Mouse (Mus musculus) heart, adult 2 months (tissue): ENCODE measurements around the gene Ghitm. TPM values are rescaled to one million over a fixed set of nuclear protein-coding genes. Genes with fewer than 3 reads are reported as not detected.
"Not testable (repeated sequence)": the region's sequence is repeated elsewhere in the genome, so short reads cannot be mapped to it uniquely, and the experiment has no call there.

Source experiments
- DNase-seq, 2 experiments: peaks; one replicate each; pipeline ENCODE4 v3.0.0; 2021
- H3K27ac ChIP-seq: fragments of 200-600 bp; 2 replicates; pipeline ENCODE4 v1.8.1; 2022
- H3K27me3 ChIP-seq: fragments of 200-500 bp; 2 replicates; pipeline ENCODE4 v1.6.1; 2012; ENCODE audit warnings: mild to moderate bottlenecking, low read length, inconsistent platforms, mixed read lengths; ENCODE audit not compliant: control insufficient read depth, insufficient read depth
- H3K36me3 ChIP-seq: fragments of 200-500 bp; 2 replicates; pipeline ENCODE4 v1.6.1; 2012; ENCODE audit warnings: low read length, inconsistent platforms; ENCODE audit not compliant: control insufficient read depth, insufficient read depth
- H3K4me1 ChIP-seq: fragments of 200-500 bp; 2 replicates; pipeline ENCODE4 v1.6.1; 2011; ENCODE audit warnings: low read length; ENCODE audit not compliant: control insufficient read depth, insufficient read depth
- H3K4me3 ChIP-seq: fragments of 200-600 bp; 2 replicates; pipeline ENCODE4 v1.8.1; 2022
- H3K79me2 ChIP-seq: fragments of 200-500 bp; replicated peaks from 2 replicates; pipeline ENCODE4 v1.6.1; 2012; ENCODE audit warnings: mild to moderate bottlenecking, inconsistent platforms, low read length, moderate library complexity, mixed read lengths; ENCODE audit not compliant: control insufficient read depth, insufficient read depth
- H3K9ac ChIP-seq: fragments of 200-500 bp; 2 replicates; pipeline ENCODE4 v1.6.1; 2012; ENCODE audit warnings: low read depth, mild to moderate bottlenecking, control low read depth, inconsistent platforms, low read length, mixed read lengths
- CTCF ChIP-seq: fragments of 200-600 bp; IDR thresholded peaks from 2 replicates; pipeline ENCODE4 v1.8.1; 2022; ENCODE audit warnings: antibody characterized with exemption, mild to moderate bottlenecking, moderate library complexity
- EP300 ChIP-seq: fragments of 200-500 bp; IDR thresholded peaks from 2 replicates; pipeline ENCODE4 v1.6.1; 2011; ENCODE audit warnings: low read depth, low read length, control low read depth; ENCODE audit not compliant: insufficient read depth
- POLR2A ChIP-seq: fragments of 200-500 bp; IDR thresholded peaks from 2 replicates; pipeline ENCODE4 v1.6.1; 2011; ENCODE audit warnings: mild to moderate bottlenecking, low read depth, low read length, control low read depth; ENCODE audit not compliant: insufficient read depth
- WGBS: fragments of 180-500 bp; shearing (Covaris S2); methylation state at CpG from one replicate; pipeline ENCODE4 v1.1.7; 2018; 5-methylcytosine and 5-hydroxymethylcytosine counted together
- intact Hi-C: fragments of 180-260 bp; cut with DNase I; formaldehyde crosslinking; loops from one replicate; pipeline ENCODE4 v1.15.1; 2025
- polyA plus RNA-seq: library from polyadenylated mRNA; depleted of rRNA; stranded (reverse); fragments of >200 nt; gene quantifications from 2 replicates; pipeline ENCODE4 v1.2.3, GENCODE M21; 2012
- total RNA-seq, 2 experiments: library from RNA; stranded (reverse); gene quantifications; 2 replicates each; pipeline ENCODE4 v1.2.3; 2021

Ghitm gene
- total and polyA plus RNA-seq, 3 experiments, result 328 to 677 (median 604) TPM

DNA sequence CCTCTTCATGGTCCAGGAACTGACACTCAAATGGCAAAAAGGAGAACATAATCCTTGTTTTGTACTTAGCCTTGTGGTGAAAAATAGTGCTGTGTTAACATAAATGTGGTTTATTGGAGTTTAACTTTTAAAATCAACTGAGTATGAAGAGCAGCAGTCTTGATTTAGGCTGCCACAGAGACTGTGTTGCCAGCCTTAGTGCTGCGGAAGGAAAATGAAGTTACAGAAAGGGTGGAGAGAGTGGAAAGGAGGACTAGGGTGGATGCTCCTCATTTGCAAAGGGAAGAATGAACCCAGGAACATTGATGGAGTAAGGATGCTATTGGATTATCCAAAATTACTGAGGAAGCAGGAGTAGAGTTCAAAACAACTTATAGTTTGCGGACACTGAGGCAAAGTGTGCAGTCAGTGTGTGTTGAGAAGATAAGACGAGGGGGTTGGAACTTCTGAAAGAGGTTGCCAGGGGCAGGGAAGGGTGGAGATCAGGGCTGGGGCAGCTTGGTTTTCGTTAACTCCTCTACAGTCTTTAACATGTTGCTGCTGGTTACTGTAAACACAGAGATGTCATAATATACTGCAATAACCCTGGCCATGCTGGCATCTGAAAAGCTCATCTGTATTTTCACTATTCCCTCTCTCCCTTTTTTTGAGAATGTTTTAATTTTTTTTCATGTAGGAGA is 28.3 kb upstream of the Ghitm start:
- 75% methylated on average over 4 of the region's 4 CpGs for WGBS
- Histone ChIP-seq H3K36me3 (no peaks in the 10 kb centered on the region), H3K79me2 (no peaks in the 10 kb centered on the region), H3K4me1 (no peaks in the 10 kb centered on the region; the same call in 1 of the 2 replicates), H3K27ac (no peak overlapping the region), H3K4me3 (no peak overlapping the region), H3K27me3 (no peaks in the 10 kb centered on the region), H3K9ac (no peak overlapping the region)
- TF ChIP-seq POLR2A (no peak), EP300 (no peak), CTCF (no peak)
- DNase-seq, result no peak
- intact Hi-C loops, result no loop called here

DNA sequence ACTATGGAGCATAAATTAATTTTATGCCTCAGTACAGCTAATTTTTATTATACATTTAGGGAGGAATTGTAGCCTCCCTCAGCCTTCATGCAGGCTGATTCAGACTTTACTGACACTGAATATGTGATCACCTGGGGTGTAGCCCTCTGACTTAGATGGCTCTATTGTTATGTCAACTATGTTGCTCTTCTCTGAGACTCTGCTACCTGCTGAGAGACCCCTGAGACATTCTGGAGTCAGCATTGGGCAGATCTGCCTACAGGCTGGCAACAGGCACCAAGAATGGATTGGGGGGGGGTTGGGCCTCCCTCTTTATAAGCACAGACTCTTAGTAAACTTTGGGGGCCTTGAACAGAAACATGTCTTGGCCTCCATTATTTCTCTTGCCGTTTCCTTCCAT is 19.3 kb upstream of the Ghitm start:
- H3K79me2 ChIP-seq, result no peaks in the 10 kb centered on the region
- intact Hi-C loops, result no loop called here

DNA sequence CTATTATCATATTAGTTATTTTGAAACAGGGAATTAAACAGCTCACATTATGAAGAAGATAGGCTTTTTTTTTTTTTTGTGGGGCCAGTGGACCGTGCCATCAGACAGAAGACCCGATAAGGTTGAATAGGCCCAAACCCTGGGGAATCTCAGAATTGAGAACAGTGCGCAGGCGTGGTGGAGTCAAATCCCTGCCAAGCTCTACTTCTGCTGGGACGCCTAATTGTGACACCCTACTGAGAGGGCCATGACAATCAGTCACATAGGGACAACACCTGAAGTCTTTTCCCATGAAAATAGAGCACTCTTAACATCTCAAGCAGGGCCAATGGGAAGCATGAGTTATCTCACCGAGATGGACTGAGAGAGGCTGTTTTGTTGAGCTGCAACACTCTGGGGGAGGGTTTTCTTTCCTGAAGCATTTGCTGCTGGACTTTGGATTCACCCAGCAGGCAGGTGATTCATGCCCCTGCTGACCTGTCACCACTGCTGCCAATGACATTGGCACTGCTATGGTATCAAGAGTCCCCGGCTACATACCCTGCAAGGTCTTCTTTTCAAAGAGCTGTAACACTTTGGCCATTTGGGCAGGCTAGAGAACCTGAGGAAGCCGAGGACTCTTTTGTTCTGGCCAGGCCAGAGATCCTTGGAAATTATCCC is 4.1 kb upstream of the Ghitm start:
- H3K9ac ChIP-seq, result no peak overlapping the region
- H3K79me2 ChIP-seq, result no peaks in the 10 kb centered on the region
- DNase-seq, result no peak
- H3K4me1 ChIP-seq, result no peaks in the 10 kb centered on the region
- no peak for TF ChIP-seq EP300
- TF ChIP-seq CTCF, result no peak
- TF ChIP-seq POLR2A, result no peak
- no peak overlapping the region for H3K4me3 ChIP-seq
- intact Hi-C loops, result loop anchor here (10.0 kb wide), 1 partner anchor 214 kb away; no protein-coding TSS in a partner anchor
- WGBS, result 78% methylated on average over 8 of the region's 8 CpGs
- no peak overlapping the region for H3K27ac ChIP-seq
- peaks cover 1% of the 10 kb centered on the region; the same call in 1 of the 2 replicates for H3K36me3 ChIP-seq
- H3K27me3 ChIP-seq, result no peaks in the 10 kb centered on the region

More for the DNA sequence above, 19.3 kb upstream of the Ghitm start:
- Histone ChIP-seq H3K4me3 (no peak overlapping the region), H3K27ac (no peak overlapping the region), H3K27me3 (no peaks in the 10 kb centered on the region), H3K9ac (no peak overlapping the region), H3K4me1 (no peaks in the 10 kb centered on the region), H3K36me3 (no peaks in the 10 kb centered on the region)
- TF ChIP-seq POLR2A, result no peak
- no peak for TF ChIP-seq EP300
- TF ChIP-seq CTCF, result no peak
- no peak for DNase-seq
- WGBS, result 61% methylated on average over 1 of the region's 1 CpGs

DNA sequence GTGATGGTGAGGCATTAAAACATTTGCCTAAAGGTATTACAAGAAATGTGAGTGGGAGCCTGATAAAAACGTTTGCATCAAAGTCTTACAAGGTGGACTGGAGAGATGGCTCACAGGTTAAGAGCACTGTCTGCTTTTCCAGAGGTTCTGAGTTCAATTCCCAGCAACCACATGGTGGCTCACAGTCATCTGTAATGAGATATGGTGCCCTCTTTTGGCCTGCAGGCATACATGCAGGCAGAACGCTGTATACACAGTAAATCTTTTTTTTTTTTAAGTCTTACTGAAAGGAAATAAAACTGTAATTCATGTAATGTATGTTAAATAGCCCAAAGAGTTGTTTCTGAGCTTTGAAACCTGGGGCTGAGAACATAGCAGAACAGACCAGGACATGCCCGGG is 2.5 kb upstream of the Ghitm start:
- peaks cover 10% of the 10 kb centered on the region for H3K36me3 ChIP-seq
- H3K27me3 ChIP-seq, DNase-seq, H3K9ac ChIP-seq, H3K79me2 ChIP-seq, H3K4me1 ChIP-seq, H3K27ac ChIP-seq, H3K4me3 ChIP-seq: not testable (repeated sequence)
- 0 out of 2 replicates have a peak, but pooled peaks have one; percentile 9 for TF ChIP-seq CTCF
- 75% methylated on average over 3 of the region's 3 CpGs for WGBS
- intact Hi-C loops, result loop anchor here (10.0 kb wide), 1 partner anchor 213 kb away; no protein-coding TSS in a partner anchor

DNA sequence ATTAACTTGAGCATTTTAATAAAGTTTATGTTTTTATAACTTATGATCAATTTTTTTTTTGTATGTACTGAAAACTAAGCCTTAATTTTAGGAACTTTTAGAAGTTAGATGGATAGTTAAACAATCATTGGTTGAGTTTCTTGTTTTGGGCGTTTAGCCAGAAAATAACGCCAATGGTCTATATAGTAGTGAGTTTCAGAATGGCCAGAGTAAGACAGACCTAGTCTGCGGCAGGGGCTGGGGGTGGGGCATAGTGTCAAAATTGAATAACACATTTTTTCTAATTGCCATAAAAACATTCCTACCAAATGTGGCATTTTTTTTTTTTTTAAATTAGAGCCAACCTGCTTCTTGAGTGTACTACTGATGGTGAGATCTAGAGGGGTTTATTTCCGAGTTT is 1.0 kb upstream of the Ghitm start:
- peak overlapping the region; percentile 90 for H3K4me3 ChIP-seq
- intact Hi-C loops, result loop anchor here (10.0 kb wide), 1 partner anchor 211 kb away; no protein-coding TSS in a partner anchor

DNA sequence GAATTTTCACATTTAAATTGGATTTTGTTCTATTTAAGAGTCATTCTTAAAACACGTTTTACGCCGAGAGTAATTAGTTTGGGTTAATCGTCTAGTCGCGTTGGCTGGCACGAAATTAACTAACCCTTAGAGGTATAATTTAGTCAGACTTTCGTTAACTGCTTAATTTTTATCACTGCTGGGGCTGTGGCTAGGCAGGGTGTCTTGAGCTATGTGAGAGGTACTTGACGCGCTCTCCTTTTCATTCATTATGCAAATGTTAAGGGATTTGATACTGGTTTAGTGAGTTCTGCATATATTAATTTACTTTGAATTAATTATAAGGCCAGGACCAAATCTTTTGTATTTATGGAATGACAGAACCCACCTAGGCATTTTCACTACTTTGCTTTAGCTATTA is 599 bp upstream of the Ghitm start:
- peak overlapping the region; percentile 90 for H3K4me3 ChIP-seq
- H3K36me3 ChIP-seq, result peaks cover 18% of the 10 kb centered on the region
- WGBS, result 3% methylated on average over 10 of the region's 10 CpGs
- no peak for DNase-seq
- no peak for TF ChIP-seq EP300
- TF ChIP-seq CTCF, result no peak
- TF ChIP-seq POLR2A, result no peak
- H3K27ac ChIP-seq, result peak overlapping the region; percentile 87
- H3K79me2 ChIP-seq, result no peaks in the 10 kb centered on the region
- H3K4me1 ChIP-seq, result peaks cover 2% of the 10 kb centered on the region; the same call in 1 of the 2 replicates
- H3K9ac ChIP-seq, result peak overlapping the region; percentile 72
- H3K27me3 ChIP-seq, result no peaks in the 10 kb centered on the region
- intact Hi-C loops, result loop anchor here (10.0 kb wide), 1 partner anchor 211 kb away; no protein-coding TSS in a partner anchor

More for the DNA sequence above, 1.0 kb upstream of the Ghitm start:
- H3K9ac ChIP-seq, result no peak overlapping the region
- peaks cover 18% of the 10 kb centered on the region for H3K36me3 ChIP-seq
- peaks cover 2% of the 10 kb centered on the region; the same call in 1 of the 2 replicates for H3K4me1 ChIP-seq
- WGBS, result 78% methylated on average over 4 of the region's 4 CpGs
- no peaks in the 10 kb centered on the region for H3K79me2 ChIP-seq
- H3K27me3 ChIP-seq, result no peaks in the 10 kb centered on the region
- TF ChIP-seq EP300 (no peak), POLR2A (no peak), CTCF (no peak)
- no peak overlapping the region for H3K27ac ChIP-seq
- DNase-seq, result no peak
